Mouse (Mus musculus) adrenal gland, adult 2 months (tissue): ENCODE measurements at regions not wholly inside any gene's neighbourhood (a gene's known extent, or its start where the extent isn't known, plus 50 kb on each side); places are given as distances from the start of the nearest gene placed in this dataset.

Experiments used
- DNase-seq: peaks from one replicate; pipeline ENCODE4 v3.0.0; 2021

GRCm38 (mm10) chr14:21932771-21933170 is 56.6 kb downstream of the Zfp503 start:
- DNase-seq = peak; percentile 33

GRCm38 (mm10) chr14:21931944-21932343 is 57.5 kb downstream of the Zfp503 start:
- no peak for DNase-seq

GRCm38 (mm10) chr14:21929048-21929447 is 60.4 kb downstream of the Zfp503 start:
- DNase-seq = no peak

- DNase-seq = peak; percentile 56
These were observed 67.9 kb upstream of the Comtd1 start for GRCm38 (mm10) chr14:21916671-21917070.

GRCm38 (mm10) chr14:21904498-21905395 is 56.0 kb upstream of the Comtd1 start:
- DNase-seq = peak; percentile 45

GRCm38 (mm10) chr14:21903562-21904497 is 55.1 kb upstream of the Comtd1 start:
- peak; percentile 90 for DNase-seq

GRCm38 (mm10) chr14:21902856-21903255 is 54.1 kb upstream of the Comtd1 start:
- DNase-seq = peak; percentile 28

GRCm38 (mm10) chr14:21902456-21902855 is 53.7 kb upstream of the Comtd1 start:
- DNase-seq = peak; percentile 57

GRCm38 (mm10) chr14:21900951-21901350 is 52.2 kb upstream of the Comtd1 start:
- no peak for DNase-seq

GRCm38 (mm10) chr14:21900516-21900915 is 51.7 kb upstream of the Comtd1 start:
- DNase-seq = no peak
